Mouse (Mus musculus) kidney, adult 9 months (tissue): ENCODE data around the gene Rap2a.
A peak's percentile ranks its signal among the peaks of the same experiment; 100 is the strongest.

Experiments used
- DNase-seq: peaks from one replicate; pipeline ENCODE4 v3.0.0; 2022

The Rap2a gene

DNA sequence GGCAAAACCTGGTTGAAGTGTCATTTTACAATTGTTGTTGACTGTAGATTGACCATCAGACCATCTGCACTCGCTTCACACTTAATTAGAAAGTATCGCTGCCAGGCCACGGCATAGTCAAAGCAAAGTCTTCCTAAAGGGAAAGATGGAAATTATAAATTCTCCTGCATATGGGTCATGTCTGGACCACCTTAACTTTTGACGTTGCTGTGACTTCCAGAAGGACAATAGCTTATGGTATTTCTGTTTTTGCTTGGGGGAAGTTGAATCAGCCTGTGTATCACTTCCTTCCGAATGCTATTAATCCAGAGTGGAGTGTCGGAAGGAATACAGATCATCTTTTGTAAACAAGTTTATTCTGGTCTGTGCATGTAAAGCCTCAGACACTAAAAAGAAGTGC lies 65.6 kb downstream of the Rap2a start:
- DNase-seq, result peak; percentile 46

DNA sequence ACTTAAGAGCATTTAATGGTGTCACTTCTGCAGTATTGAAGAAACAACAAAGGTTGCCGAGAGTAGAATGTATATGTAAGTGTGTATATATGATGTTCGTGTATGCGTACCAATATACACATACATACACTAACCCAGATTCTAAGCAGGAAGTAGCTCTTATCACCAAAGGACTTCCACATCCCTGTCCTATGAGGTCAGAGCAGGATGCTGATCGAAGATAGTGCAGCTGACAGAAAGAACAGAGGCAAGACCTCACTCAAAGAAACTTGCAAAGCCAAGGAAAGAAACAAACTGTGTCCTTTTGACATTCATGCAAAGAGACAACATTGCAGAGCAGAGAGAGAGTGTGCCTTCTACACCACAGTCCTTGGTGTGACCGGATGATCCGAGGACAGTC lies 66.3 kb downstream of the Rap2a start:
- DNase-seq, result peak; percentile 7

- DNase-seq, result no peak
These were observed 66.7 kb downstream of the Rap2a start for GRCm38 (mm10) chr14:120544946-120545345.
